Mouse (Mus musculus) kidney, postnatal 10 days (tissue): ENCODE results near the gene Btbd17.

Experiments used
- DNase-seq: peaks from one replicate; pipeline ENCODE4 v3.0.0; 2021; ENCODE audit warnings: mixed read lengths

Gene Btbd17

DNA sequence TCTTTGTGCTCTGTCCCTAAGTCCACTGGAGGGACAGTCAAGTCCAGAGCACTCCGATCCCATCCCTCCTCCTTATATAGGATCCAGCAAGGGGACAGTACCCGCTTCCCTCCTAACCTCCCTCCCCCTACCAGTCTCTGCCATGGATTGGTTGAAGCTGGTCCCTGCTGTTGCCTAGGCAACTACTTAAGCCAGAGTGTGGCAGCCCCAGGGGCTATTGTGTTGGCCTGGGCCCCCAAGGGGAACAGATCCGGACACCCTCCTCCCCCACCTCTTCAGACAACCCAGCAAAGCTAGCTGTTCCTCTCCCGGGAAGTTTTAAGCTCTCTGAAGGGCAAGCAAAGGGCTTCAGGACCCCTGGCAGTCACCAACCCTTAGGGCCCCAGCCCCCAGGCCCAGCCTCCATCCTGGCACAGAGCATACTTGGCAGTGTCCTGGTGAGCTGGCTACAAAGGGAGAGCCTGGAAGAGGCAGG is at the start of gene Btbd17:
Btbd17 (minus strand) TSS at position 98 of the 475 bp plus-strand sequence.
- no peak for DNase-seq

DNA sequence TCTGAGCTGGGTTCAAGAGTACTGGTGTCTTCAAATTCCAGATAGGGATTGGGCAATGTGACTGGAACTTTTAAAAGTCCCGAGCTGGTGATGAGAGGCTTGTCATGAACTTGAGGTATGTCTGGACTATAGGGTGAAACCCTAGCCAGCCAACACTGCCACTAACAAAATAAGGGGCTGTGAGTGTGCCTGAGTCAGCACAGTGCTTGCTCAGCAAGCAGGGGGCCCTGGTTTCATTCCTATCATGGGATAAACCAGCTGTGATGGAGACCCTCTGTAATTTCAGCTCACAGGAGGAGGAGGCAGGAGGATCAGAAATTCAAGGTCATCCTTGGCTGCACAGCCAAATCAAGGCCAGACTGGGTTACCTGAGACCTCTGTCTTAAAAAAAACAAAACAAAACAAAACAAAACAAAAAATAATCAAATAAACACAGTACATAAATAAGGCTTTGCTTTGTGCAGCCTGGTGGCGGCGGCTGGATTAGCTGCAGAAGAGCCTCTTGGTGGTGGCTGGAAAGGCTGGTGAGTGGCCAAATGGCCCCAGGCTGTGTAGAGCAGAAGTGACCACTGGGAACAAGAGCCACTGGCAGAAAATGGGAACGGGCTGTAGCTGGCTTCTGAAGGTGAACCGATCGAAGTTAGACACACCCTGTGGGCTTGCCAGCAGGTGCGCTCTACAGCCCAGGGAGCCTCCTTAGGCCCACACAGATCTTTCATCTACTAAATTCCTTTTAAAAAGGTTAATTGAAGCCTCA is 48.9 kb upstream of the Btbd17 start:
- DNase-seq, result peak; percentile 53

DNA sequence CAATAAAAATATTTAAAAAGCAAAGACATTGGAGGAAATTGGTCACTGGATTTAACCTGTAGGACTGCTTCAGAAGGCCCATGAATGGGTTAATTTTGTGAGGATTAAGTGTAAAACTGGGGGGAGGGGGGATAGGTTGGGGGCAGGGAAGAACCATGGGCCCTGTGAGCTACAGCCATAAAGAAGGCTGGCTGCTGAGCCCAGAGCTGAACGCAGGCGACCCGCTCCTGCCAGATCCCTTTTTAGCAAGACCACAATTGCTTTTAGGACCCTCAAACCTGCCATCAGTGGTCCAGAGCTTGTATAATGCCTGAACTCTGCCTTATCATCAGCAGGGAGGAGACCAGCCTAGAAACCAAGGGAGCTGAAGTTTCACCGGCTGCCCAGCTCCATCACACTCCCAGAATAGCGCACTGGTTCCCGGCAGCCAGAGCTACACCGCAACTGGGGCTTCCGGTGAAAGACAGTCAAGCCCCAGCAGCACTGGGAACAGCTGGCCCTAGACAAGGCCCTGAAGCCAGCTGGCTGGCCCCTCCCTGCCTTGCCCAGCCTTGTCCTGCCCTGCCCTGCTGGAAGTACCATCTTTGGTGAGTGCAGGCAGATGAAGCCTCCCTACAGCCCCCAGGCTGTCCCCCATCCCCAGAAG is 48.2 kb upstream of the Btbd17 start:
- DNase-seq, result peak; percentile 60

DNA sequence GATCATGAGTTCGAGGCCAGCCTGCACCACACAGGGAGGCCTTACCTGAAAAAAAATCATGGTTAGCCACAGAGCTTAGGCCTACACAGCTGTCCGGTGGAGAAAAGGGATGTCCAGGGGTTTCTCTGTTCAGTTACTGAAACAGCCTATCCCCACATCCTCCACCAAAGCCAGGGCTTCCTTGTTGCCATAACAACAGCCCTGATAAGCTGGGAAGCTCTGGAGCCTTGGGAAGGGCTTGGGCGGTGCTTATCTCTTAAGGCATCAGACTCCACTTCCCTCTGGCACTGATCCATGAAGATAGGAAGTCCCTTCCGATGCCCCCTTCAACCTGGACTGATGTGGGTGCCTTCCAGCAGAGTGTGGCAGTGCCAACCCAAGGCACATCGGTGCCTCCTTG is 37.4 kb upstream of the Btbd17 start:
- DNase-seq, result no peak

DNA sequence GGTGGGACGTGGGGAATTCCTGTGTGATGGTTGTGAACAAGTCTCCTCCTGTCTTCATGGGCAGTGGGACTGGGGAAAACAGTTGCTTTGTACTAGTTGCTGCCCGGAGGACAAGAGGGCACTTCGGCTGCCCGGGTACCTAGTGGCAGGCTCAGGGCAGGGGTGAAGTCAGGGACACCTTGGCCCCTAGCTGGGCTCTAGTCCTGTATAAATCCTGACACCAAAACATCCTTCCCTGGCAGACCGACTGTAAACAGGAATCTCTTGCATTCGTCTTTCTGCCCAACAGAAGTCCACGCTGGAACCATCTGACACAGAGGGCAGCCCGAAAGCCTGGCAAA is 34.7 kb upstream of the Btbd17 start:
- no peak for DNase-seq

DNA sequence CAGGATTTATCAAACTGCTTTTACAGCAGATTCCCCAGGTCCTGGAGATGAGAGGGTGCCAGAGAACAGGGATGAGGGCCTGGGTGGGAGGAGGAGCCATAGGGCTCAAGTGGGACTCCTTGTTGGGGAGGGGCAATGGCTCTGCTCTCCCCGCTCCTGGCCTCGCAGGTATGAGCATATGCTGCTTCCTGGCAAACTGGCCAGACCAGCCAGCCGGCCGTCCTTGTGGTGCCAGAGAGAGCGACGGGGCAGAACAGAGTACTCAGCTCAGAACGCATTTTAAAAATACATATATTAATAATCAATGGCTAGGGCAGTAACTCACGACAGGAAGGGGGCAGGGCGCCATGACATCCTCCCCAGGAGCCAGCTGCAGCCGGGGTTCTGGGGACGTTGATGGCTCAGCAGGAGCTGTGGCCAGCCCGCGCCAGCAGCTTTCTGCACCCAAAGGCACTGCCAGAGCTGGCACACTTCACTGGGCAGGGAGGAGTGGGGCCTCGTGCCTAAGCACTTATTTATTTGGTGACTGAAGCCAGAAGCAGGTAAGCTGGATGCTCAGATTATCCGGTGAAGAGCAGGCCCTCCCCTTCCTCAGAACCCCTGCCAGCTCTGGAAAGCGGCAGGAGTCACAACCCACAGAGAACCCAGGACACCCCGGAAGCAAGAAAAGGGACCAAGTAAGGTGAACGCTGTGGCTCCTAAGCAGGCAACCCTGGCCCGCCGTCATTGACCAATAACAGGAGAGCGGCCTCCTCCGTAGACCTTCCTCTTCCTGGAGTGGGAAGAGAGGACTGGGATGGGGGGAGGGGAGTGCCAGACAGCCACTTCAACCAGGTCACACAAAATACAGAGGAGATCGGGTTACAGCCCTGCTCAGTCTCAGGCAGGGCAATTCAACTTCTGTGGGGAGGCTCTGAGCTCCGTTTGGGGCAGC is 34.0 kb upstream of the Btbd17 start:
- DNase-seq, result peak; percentile 85

DNA sequence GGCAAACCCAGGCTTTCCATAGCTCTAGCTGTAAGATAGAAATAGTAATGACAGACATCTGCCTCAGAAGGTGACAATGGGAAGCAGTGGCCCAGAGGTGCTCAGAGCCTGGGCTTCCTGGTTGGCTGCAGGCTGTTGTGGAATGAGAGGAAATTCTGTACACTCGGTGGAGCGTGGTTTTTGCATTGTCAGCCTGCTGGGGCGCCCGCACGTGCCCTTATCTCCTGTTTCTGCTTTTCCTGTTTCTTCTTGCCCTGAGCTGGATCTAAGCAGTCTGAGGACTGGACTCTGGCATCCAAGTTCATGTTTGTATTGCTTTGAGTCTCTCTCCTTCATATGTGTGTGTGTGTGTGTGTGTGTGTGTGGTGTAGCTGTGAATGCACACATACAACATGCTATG is 30.9 kb upstream of the Btbd17 start:
- peak; percentile 79 for DNase-seq

DNA sequence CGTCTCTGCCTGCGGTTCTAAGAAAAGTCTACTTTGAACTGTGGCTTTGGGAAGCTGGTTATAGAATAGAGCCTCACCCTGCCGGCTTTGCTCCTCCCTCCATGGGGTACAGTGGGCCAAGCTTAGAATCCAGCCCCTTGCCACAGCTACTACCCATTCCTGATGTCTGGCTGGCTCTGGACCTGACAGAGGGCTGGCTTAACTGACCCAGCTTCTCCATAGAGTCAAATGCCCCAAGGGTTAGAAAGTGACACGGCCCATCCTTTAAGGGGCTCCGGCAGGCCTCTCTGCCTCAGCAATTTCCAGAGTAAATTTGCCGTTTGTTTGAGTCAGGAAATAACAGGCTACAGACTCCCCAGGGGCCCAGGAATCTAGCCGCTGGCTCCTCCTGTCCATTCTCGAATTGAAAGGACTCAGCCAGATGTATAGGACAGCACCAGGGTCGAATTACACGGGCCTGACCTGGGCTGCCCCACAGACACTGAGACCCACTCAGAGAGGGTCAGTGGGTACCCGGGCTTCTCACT is 27.5 kb upstream of the Btbd17 start:
- DNase-seq, result peak; percentile 28

DNA sequence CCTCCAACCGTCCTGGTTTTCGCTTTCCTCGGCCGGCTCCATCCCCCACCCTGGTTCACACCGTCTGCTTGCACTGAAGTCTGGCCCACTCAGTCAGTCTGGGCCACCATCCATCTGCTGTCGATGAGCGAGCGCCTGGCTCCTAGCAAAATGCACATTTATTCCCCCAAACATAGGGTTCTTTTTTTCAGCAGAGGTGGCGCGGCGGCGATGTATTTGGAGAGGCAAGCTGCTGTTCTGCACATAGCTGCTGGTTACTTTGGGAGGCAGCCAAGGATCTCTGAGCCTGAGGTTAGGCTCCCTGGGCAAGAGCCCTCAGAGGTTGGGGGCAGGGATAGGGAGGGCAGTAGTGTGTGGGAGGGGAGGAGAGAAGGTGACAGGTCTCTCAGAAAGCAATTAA is 27.0 kb upstream of the Btbd17 start:
- DNase-seq, result peak; percentile 75

DNA sequence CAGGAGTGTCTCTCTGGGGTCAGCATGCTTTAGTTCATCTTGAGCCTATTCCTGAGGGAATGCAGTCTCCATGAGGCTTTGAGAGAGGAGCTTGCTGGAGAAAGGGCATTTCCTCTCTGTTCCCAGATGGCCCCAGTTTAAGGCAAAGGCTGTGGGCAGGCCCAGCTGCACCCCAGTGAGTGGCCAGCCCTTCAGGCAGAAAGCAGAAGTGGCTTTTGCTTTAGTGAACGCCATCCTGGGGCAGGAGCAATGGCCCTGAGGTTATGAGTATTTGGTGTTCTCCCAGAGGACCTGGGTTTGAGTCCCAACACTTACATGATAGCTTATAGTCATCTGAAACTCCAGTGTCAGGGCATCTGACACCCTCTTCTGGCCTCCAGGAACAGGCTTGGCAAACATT is 25.6 kb upstream of the Btbd17 start:
- no peak for DNase-seq

DNA sequence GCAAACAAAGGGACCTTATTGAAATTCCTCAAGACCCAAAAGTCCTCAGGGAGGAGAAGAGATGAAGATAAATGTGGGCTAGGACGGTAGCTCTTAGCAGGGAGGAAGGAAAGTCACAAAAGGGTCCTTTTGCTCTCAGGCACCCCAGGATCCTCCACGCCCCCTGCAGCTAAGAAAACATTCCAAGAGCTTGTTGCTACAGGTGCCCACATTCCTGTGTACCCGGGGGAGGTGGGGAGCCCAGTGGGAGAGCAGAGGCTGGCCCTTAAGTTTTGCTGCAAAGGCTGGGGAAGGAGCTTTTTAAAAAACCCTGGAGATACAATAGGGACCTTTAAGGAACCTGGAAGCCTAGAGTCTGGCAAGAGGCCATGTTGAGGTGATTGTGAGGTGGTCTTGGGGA is 24.7 kb upstream of the Btbd17 start:
- DNase-seq, result no peak

DNA sequence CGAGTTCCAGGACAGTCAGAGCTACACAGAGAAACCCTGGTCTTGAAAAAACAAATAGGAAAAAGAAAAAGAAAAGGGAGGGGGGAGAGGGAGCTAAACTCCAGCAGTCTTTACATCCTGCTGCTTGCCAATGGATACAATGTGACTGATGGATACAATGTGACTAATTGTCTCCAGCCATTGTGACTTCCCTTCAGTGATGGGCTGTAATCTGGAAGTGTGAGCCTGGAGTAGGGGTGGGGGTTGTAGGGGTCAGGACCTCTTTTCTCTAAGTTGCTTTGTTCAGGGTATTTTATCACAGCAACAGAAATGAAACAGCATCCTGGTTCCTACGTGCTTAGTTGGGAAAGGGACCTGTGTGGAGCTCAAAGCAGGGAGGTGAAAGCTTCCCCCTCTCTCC is 23.4 kb upstream of the Btbd17 start:
- no peak for DNase-seq

DNA sequence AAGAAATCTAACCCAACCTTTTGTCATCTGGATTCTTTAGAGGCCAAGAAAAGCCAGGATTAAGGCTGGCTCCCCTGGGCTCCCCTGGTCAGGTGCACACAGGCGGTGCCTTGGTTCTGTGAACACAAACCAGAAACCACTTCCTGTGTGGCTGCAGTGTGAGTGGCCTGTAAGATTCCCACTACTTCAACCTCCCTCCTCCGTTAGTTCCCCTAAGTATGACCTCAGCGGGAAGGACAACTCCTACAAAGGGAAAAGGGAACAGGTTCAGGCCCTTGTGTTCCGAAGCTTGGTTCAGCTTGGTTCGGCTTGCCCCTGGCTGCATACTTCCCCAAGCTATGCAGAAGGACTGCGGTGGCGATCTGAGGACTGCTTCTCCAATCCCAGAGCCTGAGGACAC is 22.4 kb upstream of the Btbd17 start:
- no peak for DNase-seq

DNA sequence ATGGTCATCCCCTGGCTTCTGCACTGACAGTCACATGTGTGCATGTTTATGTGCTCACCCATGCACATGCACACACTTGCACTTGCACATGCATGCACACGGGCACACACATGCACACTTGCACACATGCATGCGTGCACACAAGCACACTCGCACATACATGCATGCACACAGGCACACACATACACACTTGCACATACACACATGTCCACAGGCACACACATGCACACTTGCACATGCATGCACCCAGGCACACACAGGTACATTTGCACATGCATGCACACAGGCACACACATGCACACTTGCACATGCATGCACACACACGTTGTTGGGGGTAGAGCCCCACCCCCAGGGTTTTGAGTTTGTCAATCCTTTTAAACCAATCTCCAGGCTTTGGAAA is 21.2 kb upstream of the Btbd17 start:
- no peak for DNase-seq

DNA sequence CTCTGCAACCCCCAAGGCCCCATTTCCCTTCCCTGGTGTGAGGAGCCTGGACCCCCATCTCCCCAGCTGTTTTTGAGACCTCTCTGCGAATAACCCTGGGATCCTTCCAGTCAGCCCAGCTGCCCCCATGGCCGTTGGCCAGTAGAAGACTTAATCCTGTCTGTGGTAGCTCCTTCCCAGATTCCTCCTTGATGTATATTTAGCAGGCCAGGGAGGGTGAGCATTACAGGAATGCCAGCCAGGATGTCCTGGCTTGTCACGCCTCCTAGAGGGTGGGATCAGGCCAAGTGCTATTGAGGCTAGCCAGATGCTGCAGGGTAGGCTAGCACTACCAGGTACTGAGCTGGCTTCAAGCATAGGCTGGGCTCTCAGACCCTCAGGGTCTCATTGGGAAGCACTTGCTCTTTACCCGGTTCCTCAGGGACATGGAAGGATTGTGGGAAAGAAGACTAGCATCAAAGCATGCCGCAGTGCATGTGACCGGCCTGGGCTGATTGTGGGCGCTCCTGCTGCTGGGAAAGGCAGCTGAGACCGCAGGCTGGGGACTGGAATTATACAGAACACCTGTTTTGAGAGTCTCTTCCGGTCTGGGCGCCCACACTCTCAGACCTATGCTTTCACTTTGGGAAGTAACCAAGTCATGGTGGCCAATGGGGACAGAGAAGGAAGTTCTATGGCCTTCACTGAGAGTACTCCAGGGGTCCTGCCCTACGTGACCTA is 19.3 kb upstream of the Btbd17 start:
- no peak for DNase-seq

DNA sequence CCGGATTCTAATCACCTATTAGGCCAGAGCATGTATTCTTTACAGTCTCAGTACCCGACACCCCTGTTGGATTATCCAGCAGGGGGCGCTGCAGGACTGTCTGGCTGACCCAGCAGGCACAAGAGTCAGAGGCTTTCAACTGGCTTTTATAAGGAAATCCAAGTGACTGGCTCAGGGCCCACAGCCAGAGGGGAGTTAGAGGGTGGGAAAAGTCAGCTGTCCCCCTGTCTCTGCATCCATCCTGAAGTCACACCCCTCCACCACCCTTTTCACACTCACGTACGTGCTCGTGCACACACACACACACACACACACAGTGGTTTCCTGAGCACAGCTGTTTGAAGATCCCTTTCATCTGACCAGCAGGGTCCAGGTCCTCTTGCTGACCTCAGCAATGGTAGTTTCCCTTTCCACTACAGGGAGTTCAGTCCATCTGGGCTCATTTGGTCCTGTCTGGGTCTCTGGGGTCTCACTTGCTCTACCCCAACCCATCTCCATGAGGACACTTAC is 17.0 kb upstream of the Btbd17 start:
- DNase-seq, result peak; percentile 97

DNA sequence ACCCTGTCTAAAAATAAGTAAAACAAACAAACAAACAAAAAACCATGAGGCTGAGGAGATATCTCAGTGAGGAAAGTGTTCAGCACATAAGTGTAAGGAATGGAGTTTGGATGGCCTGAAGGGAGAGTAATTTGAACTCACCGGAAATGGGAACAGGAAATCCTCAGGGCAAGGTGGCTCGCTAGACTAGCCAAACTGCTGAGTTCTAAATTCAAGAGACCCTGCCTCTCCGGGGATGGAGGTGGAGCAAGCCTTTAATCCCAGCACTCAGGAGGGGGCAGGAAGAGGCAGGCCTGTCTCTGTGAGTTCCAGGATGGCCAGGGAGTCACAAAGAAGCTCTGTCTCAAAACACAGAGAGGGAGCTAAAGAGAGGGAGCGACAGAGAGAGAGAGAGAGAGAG is 14.6 kb upstream of the Btbd17 start:
- no peak for DNase-seq

DNA sequence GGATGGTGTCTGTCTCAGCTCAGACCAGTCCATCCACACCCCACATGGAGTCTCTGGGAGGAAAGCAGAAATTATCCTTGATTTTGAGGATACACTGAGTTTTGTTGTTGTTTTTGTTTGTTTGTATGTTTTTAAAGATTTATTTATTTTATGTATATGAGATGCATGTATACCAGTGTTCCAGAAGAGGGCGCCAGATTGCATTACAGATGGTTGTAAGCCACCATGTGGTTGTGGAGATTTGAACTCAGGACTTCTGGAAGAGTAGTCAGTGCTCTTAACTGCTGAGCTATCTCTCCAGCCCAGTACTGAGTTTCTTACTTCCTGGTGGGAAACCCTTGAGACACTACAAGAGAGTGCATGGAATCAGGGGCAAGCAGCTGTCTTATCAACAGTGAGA is 13.6 kb upstream of the Btbd17 start:
- no peak for DNase-seq

DNA sequence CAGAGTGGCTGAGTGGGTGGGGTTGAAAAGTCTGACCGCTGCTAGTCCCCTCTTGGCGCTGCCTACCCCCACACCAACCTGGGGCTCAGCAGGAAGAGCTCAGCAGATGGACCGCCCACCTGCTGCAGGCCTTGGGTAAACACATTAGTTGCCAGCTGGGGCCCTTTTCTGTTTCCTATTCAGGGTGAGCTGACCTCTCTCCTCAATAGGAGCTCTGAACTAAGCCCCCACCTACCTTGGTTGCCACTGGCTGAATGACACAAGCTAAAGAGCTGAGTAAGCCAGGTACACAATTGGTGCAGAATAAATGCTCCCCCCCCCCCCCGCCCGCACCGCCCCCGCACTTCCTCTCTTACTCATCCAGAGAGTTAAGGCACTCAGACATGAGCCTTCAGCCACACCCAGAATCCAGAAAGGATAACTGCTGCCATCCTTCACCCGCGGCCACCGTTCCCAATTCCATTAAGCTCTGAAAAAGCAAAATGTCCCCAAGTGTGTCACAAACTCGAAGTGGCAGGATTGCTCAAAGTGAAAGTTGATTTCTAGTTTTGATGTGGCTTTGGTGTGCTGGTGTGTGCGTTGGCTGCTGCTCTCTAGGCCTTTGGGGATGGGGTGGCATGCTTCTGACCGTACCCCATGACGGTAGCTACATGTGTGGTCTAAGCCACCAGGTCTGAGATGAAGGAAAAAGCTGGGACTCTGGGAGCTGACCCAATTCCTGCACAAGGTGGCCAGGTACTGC is 12.1 kb upstream of the Btbd17 start:
- DNase-seq, result no peak

DNA sequence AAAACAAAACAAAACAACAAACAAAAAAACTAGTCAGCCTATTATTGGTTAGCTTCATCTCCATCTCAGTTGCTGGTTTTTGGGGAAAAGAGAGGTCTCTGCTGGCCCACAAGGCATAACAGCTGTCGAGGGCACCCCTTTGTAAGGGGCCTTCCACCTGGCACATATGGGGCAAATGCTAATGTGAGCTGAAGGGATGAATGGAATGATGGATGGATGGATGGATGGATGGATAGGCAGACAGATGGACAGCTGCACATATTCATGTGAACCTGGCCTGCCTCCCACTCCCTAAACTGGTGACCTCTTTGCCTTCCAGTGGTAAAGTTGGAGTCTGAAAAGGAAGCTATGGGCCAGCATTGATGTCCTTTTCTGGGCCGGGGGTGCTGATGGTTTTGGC is 11.3 kb upstream of the Btbd17 start:
- no peak for DNase-seq

DNA sequence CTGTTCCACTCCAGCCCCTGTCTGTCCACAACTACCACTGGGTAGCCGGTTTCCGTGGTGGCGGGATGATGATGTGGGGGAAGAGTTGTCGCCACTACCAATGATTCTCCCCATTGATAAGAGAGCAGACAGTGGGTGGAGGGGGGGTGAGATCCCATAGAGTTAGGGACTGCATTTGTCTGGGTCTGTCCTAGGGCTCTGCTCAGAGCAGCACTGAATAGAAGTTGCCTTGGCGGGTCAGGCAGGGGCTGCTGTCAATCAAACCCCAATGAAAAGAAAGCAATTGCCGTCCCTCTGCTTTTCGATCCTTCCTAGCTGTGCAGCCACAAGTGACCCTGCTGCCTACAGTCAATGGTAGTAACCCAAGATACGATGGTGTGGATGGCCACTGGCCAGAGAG is 8.2 kb upstream of the Btbd17 start:
- no peak for DNase-seq
